Mouse (Mus musculus) ES-E14 (cell line): ENCODE results near the gene Mpp1.

ENCODE experiments used
- MAFK ChIP-seq: IDR thresholded peaks from 2 replicates; pipeline ENCODE4 v1.6.1; 2014; ENCODE audit warnings: mild to moderate bottlenecking, low read depth, low read length, inconsistent platforms; ENCODE audit not compliant: insufficient read depth
- ZC3H11A ChIP-seq: IDR thresholded peaks from 2 replicates; pipeline ENCODE4 v1.6.1; 2012; ENCODE audit warnings: low read depth, mild to moderate bottlenecking, inconsistent platforms, low read length, borderline replicate concordance

GRCm38 (mm10) chrX:75125606-75126005, 5.2 kb downstream of the Mpp1 start:
- TF ChIP-seq ZC3H11A (no peak), MAFK (no peak)
